Mouse (Mus musculus) bone marrow, adult 2 months (tissue): Measurements from ENCODE around the gene Inava.

Experiments used
- CTCF ChIP-seq: fragments of 200-500 bp; IDR thresholded peaks from 2 replicates; pipeline ENCODE4 v1.5.1; 2011; ENCODE audit warnings: low read length, control low read depth; ENCODE audit not compliant: control insufficient read depth, insufficient read depth
- POLR2A ChIP-seq: fragments of 200-500 bp; IDR thresholded peaks from 2 replicates; pipeline ENCODE4 v1.6.1; 2011; ENCODE audit warnings: low read depth, mild to moderate bottlenecking, control low read depth, low read length, borderline replicate concordance; ENCODE audit not compliant: control insufficient read depth

- no peak for TF ChIP-seq CTCF
- TF ChIP-seq POLR2A: no peak
Measured at GRCm38 (mm10) chr1:136231596-136231995, 2.5 kb downstream of the Inava start.
